Mouse (Mus musculus) right cerebral cortex, postnatal 25 days (tissue): ENCODE measurements at regions not wholly inside any gene's neighbourhood (a gene's known extent, or its start where the extent isn't known, plus 50 kb on each side); places are given as distances from the start of the nearest gene placed in this dataset.

Experiments
- DNase-seq: peaks from one replicate; pipeline ENCODE4 v3.0.0; 2022

DNA sequence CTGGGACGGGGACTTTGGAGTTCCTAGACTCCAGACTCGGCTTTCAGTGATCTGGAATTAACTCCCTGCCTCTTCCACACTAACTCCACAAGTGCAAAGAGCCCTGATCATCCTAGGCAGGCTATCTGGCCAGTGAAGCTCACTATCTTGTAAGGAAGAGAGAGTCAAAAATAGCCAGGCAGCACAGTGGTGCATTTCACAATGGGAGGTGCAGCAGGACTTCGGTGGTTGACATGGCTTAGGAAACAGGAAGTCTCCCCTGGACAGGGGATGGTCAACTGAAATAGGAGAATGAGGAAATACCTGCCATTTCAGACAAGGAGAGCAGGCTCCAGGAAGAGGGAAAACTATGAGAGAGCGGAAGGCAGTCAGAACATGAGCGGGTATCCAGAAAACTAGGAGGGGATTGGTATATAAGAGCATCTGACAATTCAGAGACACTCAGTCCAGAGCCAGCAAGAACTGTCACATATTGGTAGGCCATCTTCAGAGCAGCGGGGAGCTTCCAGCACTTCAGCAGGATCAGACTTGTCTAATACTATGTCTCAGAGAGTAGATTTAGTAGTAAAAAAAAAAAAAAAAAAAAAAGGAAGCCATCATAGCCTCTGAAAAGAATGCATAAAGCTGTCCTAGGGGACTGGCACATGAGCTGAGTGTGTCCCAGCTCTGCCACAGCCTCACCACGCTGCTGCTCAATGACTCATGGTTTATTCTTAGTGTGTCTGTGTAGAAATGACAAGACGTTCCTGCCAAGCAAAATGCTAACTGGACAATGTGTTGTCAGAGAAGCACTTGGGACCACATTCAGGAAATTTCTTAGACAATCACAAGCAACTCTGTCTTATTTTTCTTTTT is 184.5 kb upstream of the Cpeb2 start:
- DNase-seq: peak; percentile 22

DNA sequence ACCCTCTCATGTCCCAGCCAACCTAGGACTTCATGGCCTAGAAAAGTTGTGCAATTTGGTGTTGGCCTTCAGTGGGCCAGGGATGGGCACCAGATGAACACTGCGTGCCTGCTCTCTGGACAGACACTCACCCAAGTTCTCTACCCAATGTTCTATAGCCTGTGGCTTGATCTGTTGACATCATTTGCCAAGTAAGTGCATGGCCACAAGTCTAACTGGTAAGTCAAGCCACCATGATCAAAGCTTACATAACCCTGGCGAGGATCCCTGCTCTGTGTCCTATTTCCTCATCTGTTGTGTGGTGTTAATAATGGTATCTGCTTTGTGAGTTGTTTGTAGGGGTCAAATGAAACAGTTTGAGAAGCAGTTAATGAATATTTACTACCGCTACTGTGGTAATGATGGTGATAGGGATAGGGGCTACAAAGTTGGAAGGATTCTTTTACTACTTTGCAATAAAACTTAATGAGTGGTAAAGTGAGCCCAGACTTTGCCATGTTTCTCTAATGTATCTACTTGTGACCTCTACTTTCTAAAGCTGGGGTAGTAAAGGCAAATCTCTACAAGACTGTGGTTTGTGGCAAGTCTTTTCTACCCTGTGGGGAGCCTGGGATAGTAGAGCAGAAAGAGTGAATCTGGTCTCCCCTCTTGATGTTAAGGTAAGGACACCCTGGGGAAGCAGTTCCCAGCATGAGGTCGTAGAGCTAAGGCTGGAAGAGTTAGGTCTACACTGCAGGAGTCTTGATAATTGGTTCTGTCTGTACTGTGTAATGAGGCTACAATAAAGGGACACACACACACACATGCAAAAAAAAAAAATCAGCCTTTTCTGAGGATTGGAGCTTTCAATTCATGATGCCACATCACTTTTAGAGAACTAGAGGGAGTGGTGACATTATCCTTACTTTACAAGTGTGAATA is 183.3 kb upstream of the Cpeb2 start:
- no peak for DNase-seq

DNA sequence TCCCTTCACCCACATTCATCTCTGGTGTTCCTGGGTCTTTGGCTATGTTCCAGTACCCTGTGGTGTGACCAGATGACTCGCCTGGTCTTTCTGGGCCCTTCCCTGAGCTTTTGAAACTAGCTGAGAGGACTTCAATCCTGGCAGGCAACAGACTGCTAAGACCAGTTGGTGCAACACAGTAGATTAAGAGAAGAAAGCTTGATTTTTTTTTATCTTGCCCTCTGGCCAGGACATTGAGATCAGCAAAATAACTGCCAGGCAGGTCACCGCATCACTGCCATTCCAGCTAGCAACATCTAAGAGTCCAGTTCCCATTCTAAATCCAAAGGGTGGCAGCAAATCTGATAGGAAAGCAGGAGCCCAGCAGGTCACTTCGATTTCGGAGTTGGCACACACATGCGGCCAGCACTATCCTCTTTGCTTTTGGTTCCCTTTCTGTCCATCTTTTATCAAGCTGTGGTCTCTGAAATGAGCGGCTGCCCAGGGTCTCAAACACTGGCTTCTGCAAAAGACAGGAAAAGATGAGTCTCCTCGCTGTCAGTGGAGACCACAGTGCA is 181.9 kb upstream of the Cpeb2 start:
- DNase-seq: no peak

DNA sequence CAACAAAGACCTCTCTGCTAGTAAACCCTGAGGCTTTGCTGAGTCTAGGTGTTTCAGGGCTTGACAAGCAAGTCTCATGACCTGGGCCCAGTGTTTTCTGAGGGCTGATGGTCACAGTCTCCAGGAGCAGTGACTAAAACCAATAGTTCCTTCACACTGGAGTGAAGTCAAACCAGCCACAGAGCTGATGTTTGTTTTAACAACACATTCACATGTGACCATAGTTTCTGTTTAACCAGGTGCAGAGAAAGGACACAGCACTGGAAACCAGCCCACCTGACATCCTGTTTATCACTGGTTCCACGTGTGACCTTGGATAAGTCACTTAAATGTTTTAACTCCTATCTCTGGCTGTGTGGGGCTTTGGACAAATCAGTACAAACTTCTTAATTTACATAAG is 180.3 kb upstream of the Cpeb2 start:
- DNase-seq: no peak

DNA sequence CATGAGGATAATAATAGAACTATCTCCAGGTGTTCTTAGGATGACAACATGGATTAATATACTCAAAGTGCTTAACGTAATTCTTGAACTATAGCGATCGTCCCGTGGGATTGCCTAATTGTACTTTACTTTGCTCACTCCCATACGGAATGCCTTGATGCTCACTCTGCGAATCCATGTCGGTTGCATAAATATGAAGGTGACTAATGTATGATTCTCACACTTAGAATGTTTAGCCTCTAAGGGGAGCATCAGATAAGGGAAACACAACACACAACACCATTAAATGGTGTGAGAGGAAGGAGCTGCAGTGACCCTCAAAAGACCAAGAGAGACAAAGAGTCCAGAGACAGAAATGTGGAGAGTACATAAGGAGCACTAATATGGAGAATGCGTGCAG is 178.4 kb upstream of the Cpeb2 start:
- DNase-seq: no peak

DNA sequence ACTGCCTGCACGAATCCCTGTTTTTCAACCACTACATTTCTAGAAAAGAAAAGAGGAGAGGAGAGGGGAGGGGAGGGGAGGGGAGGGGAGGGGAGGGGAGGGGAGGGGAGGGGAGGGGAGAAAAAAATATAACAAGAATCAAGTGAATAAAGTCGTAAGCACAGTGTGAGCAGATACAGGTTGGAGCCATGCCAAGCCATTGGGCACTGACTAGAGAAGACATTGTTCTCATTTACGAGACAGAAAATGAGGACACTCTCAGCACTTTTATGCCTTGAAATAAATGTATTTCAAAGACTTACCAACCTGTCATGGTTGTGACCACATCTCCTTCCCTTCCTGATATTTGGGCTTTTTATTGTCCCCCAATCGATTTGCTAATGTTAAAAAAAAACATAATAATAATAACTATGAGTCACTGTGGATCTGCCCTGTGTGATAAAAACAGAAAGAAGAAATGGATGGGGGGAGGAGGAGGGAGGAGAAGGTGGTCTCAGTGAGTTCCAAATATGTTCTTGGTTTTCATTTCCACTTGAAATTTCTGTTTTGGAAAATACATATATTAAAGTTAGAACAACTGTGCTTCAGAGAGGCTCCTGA is 177.8 kb upstream of the Cpeb2 start:
- DNase-seq: no peak

DNA sequence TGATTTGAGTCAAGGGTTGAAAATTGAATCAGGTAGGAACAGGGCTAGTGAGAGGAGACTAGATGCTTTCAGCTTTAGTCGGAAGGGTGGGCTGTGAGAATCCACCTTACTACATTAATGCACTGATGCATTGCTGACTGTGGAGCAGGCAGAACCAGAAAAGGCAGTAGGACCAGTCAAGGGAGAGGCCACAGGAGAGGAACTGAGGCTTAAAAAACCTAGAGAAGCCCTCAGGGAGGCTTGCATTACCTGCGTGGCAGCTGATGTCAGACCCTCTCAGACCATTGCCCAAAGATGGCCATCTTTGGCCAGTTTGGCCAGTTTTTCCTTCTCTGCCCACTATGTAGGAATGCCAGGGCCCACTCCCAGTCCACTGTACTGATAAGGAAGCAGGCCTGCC is 176.5 kb upstream of the Cpeb2 start:
- DNase-seq: no peak

DNA sequence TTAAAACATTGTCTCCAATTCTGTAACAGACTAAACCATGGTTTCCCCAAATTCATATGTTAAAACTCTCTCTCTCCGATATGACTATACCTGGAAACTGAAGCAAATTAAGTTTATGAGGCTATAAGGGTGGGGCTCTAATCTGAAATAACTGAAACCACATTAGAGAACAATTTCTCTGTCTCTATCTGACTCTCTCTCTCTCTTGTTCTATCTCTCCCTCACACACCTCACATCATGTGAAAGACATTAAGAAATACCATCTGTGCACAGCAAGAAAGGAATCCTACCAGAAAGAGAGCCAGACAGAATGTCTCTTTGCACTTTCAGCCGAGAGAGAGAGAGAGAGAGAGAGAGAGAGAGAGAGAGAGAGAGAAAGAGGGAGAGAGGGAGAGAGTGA is 171.7 kb upstream of the Cpeb2 start:
- no peak for DNase-seq

DNA sequence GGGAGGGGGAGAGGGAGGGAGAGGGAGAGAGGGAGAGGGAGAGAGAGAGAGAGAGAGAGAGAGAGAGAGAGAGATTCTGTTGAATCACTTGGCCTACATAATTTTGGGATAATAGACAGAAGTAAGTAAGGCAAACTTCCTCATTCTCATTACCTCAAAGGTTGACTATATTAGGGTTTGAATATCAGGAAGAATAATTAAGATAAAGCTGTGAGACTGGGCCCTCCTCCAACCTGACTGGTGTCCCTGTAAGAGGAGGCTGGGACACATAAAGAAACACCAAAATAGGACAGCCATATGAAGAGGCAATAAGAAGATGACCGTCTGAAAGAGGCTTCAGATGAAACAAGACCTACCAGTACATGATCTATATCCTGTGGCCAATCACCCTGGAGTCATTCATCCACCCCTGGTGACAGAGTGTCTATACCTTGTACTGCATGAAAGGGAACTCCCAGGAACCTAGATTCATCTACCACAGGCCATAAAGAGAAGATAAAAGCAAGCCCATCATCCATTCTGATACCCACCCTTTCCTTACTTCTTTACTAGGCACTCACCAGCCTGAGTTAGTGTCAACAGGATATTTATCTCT is 171.1 kb upstream of the Cpeb2 start:
- no peak for DNase-seq

DNA sequence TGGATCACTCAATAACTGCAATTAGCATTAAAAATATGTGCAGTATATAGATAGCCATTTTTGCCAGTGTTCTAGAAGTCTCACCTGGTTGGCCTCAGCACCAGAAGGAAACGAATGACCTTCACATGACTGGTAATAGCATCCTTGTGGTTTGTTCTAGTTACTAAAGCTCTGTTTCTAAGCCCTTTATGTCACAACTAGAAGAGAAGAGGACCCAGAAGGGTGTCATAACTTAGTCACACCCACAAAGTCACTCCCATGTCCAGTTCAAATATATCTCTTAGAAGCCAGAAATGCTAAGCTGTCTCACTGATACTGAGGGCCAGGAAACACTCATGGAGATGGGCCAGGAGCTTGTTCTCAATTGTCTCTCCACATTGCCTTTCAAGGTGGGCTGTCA is 170.5 kb upstream of the Cpeb2 start:
- DNase-seq: no peak

DNA sequence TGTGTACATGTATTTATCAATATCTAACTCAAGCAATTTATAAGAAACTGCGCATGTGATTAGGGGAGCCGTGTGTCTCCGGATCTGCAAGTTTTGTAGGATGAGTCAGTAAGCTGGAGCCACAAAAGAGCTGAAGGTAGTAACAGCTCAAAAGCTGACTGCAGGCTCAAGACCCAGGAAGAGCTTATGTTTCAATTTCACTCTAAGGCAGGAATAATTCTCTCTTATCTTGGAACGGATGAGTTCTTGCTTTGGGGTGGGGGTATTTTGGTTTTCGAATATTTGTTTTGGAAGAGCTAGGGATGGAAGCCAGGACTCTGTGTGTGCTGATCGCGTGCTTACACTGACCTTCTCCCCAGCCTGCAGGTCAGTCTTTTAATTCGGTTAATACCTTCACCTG is 169.6 kb upstream of the Cpeb2 start:
- no peak for DNase-seq

DNA sequence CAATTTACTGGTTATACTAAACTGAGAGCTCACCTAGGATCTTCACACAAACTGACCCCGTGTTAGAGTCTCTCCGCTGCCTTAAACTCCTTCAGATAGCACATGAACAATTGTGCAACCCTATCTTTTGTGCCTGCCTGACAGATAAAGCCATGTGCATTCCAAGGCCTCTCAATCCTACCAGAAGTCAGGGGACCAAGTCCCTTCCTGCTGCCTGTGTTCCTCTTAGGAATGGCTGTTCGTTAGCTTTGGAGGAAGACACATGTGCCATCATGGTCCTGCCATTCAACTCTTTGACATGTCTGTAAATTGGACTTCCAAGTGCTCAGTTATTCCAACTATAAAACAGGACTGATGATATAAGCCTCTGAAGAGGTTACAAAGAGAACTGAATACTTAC is 161.4 kb upstream of the Cpeb2 start:
- no peak for DNase-seq

DNA sequence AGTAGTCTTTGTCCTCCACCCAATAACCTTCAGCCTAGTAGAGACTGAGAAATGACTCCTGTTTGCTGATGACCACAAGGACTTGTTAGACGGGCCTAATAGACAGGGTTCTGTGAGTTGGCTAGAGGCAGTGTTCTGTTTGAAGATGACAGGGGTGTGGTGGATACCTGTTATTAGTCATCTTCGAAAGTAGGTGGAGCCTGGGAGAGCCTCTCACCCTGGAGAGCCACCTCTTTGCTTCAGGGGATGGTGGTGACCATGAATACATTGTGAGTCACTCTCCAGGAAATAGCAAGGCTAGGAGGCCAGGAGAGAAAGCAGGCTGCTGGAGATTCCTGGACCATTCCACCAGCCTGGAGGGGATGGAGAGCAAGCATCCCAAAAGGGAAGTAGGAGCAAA is 160.6 kb upstream of the Cpeb2 start:
- no peak for DNase-seq

DNA sequence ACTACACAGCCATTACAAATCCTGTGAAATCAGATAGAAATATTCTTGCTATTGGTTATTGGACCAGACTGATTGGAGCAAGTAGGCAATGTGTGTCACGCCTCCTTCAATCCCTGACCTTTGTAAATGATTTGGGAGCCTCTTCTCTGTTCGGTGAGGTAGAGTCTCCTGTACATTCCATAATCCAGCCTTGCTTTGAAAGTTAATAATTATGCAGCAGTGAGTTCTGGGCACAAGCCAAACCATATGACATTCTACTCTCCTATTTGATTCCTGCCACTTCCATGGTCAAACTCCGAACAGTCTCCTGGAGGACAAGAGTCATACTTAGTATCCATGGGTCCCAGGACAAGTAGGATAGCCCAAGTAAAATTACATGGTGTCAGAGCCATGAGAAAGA is 158.4 kb upstream of the Cpeb2 start:
- DNase-seq: no peak

DNA sequence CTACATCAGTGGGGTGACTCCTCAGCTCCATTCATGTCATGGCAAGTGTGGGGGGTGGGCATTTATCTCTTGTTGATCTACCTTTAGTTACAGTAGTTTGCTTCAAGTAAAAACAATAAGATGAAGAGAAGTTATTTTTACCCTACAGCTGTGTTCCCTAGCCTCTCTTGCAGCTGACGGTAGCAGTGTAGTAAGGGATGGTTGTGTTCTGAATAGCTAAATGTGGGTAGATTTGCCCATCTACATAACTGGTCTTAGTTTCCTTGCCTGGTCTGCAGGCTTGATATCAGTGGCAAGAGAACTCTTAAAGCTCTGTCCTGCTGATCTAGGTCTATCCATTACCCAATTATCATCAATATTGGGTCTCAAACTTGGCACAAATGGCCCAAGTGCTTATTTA is 152.7 kb upstream of the Cpeb2 start:
- no peak for DNase-seq

DNA sequence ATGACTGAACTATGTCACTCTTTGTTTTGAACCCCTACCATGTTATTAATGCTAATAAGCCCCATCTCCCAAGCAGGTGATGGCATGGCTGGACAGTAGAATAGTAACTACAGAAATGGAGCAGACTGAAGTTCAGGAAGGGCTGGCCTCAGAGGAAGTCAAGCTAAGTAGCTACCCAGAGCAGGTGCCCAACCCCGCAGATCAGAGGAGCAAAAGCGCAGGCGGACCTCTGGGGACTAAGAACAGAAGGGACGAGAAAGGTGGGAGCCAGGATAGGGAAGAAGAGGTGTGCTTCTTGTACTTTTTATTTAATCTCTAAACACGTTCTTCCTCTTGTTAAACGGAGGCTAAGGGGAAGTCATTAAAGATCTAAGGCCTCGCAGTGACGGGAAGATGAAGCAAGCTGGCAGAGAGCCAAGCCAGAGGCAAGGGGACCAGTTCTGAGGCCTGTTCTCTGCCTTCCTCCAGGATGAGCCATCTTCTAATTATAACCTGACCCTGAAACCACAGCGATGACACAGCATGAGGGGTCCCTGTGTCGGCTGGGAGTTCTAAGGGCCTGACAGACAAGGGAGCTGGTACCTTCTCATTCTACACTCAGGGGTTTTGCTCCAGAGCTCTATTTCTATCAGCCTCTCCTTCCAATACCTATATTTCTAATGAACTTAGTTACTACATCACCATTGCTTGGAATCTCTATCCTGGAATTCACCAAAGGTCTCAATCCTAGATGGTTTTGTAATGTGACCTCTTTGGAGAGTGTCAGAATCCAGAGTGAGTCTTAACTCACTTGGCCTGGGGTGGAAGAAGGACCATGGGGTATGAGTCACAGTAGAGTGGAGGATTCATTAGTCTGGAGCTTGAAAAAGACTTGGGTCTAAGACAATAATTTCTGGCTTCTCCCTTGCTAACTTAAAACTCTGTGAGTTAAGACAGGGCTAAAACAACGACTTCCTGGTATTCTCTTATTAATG is 151.1 kb upstream of the Cpeb2 start:
- DNase-seq: no peak

DNA sequence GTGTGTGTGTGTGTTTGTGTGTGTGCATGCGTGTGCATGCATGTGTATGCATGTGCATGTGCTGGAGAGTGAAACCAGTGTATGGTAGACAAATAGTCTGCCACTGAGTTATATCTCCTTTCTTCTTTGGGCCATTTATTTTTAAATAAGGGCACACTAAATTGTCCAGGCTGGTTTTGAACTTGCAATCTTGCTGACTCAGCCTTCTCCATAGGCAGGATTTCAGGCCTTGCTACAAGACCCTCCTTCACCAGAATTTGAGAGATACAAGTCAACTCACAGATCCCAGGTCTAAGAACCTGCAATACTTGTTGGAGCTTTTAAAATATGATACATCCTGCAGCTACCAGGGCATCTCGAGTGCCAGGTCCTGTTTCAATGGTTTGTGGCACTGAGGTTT is 145.9 kb upstream of the Cpeb2 start:
- DNase-seq: no peak

DNA sequence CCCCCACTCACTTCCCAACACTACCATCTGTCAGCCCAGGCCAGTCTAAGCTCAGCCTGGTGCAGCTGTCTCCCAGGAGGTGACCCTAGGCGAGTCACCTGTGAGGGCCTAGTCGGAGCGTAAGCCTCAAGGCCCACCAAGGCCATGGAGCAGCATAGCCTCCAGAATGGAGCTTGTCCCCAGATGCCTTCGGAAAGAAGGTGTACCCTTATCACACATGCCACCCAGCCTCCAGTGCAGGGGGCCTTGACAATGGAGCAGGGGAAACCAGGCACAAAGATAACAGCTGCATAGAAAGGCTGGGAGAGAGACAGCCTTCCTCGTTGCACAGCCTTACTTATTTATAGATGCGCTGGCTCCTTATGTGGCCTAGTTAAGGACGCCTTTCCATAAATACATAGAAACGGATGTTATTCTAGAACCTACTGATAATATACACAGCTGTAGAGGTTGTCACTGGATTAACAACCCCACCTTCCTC is 145.0 kb upstream of the Cpeb2 start:
- peak; percentile 8 for DNase-seq

DNA sequence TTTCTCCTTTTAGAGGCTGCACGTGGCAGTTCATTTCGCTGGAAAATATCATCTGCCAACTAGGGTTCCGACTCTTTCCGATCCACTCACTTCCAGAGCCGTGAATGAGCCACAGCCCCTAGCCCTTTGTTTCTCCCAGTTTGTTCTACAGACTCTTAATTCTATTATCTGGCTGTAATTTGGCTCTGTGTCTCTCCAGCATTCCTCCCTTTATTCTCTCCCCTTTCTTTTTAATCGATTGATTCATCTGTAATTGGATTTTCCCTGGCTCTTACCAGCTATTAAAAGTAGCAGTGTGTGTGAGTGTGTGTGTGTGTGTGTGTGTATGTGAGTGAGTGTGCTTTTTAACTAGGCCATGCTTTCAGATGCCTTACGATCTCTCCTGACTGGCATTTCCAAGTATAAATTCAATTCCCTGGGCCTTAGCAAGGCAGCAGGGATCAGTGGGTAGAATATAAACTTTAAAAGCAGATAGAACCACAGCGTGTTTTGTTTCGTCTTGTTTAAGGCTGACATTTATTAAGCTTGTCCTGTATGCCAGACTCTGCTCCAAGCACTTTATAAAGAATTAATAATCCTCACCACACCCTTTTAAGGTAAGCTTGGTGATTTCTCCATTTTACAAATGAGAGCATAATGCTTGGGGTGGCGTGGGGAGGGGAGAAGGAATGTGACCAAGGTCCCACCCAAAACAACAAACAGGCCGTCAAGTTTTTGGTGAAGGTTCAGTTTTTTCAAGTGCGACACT is 144.1 kb upstream of the Cpeb2 start:
- DNase-seq: no peak

DNA sequence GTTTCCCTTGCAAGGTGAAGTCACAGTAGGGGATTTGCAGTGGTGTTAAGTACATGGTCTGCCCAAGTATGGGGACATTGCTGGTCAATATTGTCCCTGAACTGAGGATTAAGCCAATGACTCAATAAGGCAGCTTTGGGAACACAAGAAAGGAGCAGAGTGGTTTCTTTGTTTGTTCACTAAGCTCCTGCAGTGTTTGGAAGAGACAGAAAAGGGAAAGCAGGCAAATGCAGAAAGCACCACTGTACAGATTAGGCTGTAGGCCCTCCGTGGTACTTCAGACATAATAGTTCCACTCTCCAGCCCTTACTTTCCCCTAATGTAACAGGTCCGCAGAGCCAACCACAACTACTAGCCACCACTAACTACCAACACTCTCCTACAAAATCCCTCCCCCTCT is 143.5 kb upstream of the Cpeb2 start:
- no peak for DNase-seq

DNA sequence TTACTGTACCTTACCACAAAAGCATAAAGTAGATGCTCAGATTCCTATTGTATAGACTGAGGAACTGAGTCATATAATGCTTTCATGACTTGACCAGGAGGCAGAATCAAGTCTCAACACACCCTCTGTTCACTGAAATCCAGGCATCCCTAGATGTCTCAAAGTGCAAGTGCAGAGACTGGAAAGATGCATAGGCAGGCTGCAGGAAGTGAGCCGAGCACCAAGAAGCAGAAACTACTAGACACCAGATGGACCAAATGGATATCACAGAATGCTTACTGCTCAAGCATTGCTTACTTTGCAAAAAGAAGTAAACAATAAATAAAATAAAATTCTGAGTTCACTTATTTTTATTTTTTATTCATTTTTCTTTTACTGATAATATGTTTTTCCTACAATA is 143.0 kb upstream of the Cpeb2 start:
- no peak for DNase-seq
